Mouse (Mus musculus): ENCODE measurements around the gene Elof1.
A peak's percentile ranks its signal among the peaks of the same experiment; 100 is the strongest.

Gene Elof1

DNA sequence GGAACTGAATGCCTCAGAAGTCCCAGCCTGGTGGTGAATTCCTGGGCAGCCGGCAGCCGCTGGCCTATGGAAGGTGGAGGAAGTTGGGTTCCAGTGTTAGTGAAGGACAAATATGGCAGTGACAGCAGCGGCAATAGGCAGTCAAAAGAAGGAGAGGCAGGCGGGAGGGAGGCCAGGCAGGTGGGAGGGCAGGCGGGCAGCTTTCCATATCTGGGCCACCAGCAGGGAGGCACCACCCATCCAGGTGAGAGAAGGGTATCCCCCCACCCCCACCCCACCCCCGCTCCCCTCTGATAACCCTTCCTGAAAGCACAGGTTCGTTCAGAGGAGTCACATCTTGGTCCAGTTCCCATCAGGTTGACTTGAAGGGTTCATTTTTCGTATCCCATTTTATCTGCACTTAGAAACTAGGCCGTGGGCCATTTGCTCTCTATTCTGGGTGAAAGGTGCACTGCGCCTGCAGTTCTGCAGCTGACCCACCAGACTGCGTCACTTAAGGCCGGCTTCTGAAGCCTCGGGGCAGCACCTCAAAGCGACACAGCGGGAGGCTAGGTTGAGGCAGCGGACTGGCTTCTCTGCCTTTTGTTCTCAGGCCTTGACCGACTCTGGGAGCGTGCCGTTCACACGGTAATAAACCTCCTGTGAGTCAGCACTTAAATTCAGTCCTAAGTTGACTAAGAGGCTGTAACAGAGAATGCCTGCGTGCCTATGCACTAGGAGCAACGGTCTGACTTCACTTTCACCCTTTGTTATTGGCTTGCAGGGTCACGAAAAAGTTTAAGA is 20.0 kb upstream of the Elof1 start:
- DNase-seq: peak; percentile 33 to 53

DNA sequence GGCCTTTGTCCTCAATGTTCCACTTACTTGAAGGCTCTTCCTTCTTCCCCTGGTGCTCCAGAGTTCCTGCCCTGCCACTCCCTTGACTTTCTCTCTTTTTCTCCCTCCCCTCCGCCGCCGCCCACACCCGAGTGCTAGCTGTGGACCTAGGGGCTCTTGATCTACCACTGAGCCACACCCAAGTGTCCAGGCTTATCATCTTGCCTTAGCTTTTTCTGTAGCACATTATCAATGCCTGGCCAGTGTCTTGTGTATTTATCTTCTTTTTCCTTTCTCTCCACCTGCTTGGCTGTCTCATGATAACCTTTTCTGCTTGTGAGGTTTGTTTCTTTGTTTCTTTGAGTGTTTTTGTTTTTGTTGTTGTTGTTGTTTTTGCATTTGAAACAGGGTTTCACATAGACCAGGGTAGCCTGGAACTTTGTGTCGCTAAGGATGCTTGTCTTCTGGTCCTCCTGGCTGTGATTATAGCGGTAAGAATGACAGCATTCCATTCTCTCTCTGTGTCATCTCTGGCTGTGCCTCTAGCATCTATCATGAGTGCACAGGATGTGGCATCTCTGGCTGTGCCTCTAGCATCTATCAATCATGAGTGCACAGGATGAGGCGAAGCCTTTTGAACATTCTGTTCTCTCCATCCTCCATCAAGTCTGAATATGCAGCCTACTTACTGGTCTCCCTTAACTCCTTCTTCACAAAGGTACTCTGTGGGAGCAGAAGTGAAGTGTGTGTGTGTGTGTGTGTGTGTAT is 18.8 kb upstream of the Elof1 start, which contains the start of gene Acp5:
TSS of gene Acp5 (minus strand) at position 68 of the 747 bp plus-strand sequence.
- no peak for DNase-seq

DNA sequence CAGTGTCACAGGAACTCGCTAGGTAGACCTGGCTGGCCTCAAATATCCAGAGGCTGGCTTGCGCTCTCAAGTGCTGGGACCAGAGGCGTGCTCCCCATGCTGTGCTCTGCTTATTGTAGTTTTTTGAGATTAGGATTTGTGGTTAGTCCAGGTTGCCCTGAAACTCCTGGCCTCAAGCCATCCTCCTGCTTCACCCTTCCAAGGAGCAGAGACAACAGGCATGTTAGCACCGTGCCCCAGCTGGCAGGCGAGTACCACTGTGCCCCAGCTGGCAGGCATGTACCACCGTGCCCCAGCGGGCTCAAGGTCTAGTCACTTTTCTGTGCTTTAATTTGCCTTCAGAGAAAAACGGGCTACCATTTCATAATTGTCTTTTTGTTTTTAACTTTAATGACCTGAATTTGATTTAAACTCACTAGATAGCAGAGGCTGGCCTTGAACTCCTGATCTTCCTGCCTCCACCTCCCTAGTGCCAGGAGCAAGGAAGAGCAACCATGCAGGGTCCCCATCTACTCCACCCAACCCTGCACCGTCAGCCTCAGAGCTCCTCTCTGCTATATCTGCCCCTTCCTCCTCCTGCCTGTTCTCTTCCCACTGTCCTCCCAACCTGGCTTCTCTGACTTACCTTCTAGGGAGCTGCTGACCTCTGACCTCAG is 18.1 kb upstream of the Elof1 start:
- no peak for DNase-seq

DNA sequence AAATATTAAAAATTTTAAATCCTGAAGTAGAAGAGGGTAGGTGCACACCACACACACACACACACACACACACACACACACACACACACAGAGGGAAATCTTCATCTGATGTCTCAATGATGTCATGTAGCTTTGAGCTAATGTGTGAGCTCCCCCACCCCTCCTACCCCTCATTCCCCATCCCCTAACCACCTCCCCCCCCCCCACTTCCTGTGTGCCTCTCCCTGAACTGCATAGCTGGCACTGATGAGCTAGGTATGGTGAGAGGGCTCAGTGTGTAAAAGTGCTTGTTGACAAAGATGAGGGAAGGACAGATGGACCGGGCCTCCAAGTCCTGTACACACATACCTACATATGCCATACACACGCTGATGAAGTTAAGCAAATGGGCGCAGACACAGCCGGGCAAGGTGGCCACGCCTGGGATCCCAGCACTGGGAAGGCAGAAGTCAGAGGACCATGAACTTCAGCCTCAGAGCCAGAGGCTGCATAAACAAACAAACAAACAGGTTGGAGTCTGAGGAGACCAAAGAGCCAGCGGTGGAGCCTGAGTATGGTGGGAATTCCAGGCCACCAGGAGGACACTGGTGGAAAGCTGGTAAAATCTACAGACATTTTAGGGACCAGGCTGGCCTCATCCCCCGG is 17.4 kb upstream of the Elof1 start:
- no peak for DNase-seq

DNA sequence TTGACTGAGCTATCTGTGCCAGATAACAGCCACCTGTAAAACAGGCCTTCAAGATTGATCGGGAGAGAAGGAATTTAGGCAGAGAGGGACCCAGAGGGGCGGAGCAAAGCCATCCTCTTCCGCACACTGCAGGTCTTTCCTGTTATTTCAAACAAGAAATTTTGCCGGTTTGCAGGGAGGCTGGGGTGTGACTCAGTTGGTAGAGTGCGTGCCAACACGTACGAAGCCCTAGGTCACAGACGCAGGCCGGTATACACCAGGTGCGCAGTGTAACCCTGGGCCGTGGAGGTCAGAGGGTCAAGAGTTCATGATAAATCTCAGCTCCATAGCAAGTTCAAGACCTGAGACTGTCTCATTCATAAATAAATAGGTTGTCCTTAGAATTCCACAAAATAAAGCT is 15.2 kb upstream of the Elof1 start:
- DNase-seq: no peak

DNA sequence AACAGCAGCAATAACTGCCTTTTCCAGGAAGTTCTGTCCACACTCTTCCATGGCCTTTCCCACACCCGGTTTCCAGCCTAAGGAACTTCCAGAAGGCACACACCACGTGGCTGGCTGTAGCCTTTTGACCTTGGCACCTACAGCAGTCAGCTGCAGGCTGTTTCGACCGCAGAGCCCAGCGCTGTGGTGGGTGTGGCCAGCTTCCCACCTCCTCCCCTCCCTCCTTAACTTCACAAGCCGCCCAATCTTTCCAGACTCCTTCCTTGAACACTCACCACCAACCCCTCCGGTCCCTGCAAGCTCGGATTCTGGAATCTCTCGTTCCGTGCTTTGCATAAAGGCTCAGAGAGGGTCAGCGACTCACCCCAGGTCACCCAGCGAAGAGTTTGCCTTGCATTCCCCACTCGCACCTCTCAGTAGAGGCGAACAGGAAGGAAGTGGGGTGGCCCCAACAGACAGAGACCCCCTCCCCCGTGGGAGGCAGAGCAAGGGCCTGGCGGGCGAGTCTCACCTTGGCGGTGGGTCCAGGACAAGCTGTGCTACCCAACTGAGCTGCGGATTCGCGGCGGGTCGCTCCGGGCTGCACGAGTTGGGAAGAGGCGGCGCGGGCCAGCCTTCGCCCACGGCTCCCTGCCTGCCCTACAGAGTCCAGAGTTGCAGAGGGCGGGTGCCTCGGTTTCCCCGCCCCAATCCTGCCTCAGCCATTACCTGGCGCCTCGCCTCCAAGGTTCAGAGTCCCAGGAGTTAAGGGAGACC is 14.4 kb upstream of the Elof1 start:
- peak; percentile 59 to 71 for DNase-seq

DNA sequence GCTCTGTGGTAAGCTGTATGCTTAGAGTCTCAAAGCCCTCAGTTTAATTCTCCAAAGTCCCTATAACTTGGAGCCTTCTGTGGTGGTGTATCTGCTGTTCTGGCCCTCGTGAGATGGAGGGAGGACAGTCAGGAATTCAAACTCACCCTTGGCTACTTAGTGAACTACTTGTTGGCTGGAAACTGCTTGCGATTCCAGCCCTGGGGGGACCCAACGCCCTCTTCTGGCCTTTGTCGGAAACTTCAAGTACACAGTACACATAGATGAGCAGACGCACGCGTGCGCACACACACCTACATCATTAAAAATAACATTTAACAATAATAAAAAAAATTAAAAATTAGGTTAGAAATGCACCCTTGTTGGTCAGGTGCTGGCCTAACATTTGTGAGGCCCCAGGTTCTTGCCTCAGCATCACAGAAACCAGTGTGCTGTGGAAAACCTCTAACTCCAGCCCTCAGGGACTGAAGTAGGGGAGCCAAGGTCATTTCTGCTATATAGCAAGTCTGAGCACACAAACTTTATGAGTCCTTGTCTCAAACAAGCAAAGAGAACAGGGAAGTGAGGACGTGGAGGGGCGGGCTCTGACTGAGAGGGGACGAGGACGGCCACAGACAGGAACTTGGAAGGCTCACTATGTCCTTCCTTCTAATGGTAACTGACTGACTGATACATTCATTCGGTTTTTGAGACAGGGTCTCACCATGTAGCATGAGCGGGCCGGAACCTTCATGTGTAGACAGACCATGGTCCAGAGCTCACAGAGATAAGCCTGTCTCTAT is 8.5 kb upstream of the Elof1 start:
- DNase-seq: no peak

DNA sequence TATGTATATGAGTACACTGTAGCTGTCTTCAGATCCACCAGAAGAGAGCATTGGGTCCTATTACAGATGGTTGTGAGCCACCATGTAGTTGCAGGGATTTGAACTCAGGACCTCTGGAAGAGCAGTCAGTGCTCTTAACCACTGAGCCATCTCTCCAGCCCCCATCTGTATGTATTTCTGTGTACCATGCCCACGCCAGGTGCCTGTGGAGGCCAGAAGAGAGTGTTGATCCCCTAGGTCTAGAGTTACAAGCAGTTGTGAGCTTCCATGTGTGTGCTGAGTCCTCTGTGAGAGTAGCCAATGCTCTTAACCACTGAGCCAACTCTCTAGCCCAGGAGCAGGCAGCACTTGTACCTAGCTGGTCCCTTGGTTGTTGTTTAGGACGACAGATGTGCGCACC is 7.2 kb upstream of the Elof1 start:
- no peak for DNase-seq

DNA sequence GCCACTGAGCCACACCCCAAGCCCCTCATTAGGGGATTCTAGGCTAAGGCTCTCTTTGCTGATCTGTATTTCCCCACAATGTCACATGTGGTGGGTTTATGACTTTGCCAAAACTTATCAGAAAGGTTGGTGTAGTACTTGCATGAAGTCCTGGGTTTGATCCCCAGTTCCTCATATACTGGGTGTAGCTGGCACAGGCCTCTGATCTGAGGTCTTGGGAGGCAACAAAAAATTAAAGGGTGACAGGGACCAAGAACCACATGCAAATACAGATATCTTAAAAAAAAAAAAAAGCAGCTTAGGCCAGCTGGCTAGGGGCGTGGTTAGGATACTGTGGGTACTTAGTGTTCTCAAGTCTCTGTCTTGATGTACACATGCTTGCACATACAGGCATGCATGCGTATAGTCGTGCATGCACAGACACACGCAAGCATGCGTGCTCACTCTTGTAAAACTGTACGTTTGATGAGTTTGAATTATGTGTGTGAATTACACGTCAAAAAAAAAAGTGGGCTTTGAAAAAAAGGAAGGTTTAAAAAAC is 6.2 kb upstream of the Elof1 start:
- DNase-seq: no peak

DNA sequence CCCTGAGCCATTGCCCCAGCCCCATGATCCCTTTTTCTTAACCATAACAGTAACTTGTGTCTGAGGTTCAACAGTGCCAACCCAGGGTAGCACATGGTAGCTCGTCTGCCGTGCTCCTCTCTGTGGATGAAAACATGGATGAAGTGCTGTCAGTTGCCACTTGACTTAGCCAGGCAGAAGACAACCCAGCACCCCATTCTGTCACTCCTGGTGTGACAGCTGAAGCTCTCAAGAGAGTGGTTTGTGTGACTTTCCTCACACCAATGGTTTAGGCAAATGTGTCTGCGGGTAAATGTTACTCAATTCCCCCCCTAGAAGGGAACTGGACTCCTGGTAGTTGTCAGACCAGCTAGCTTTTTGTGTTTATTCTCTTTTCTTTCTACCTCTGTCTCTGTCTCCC is 5.0 kb upstream of the Elof1 start:
- DNase-seq: no peak

DNA sequence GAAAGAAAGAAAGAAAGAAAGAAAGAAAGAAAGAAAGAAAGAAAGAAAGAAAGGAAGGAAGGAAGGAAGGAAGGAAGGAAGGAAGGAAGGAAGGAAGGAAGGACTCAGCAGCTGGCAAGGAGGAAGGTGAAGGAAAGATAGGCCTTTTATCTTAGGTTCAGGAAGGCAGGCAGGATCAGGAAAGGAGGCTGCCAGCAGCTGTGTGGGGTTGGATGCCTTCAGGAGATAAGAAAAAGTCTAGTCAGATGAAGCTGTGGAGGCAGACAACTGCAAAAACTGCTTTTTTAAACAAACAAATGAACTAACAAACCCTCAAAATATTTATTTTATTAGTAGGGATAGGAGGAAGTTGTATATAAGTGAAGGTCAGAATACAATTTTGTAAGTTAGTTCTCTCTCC is 4.6 kb upstream of the Elof1 start:
- no peak for DNase-seq

DNA sequence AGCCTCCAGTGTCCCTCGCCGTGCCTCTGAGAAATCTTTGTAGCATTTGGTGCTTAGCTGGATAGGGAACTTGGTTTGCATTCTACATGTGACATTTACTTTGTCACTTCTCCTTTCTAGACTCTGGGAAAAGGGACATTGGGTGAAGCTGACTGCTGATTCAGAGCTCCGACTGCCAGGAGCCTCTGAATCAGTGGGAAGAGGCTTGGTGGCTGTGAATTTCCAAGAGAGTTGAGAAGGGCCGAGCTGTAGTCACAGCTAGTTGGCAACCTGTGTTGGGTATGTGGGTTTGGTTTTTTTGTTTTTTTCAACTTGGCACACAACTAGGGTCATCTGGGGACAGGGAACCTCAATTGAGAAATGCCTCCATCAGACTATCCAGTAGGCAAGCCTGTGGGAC is 2.6 kb upstream of the Elof1 start:
- DNase-seq: no peak

DNA sequence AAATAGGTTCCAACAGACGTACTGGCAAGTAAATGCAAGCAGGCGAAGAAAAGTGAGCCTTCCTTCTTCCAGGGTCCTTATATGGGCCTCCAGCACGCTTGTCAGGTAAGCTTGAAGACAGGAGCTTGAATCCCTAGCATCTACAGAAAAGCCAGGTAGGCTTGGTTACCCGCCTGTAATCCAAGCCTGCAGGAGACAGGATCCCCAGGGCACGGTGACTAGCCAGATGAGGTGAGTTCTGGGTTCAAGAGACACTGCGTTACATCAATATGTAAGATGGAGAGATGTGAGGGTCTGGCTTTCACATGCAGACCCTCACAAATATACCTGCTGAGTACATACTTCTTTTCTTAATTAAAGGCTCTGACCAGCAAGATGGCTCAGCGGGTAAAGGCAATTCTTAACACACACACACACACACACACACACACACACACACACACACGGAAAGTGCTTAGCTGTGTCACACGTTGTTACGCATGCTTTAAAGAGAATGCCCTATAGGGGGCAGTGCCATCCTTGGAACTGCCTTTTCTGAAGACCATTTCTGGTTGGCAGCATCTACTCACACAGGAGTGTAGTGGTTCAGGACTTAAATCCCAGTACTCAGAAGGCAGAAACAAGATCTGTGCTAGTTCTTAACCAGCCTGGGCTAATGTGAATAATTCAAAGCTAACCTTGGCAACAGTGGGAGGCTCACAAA is 933 bp upstream of the Elof1 start:
- peak; percentile 54 to 72 for DNase-seq

DNA sequence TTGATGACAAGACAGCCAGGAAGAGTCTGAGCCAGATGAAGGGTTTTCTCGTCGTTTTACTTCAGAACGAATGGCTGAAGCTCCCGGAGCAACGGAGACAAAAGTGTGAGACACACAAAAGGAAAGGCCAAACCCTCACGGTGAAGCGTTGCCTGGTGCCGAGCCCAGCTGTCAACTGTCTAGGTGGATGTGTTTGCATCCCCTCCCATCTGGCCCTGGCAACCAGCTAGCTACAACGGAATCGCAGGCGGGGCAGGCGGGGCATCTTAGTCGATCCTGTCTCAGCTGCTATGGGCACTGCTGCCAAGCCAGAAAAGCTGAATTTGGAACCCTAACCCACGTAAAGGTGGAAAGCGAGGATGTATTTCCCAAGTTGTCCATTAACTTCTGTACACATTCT is 886 bp downstream of the Elof1 start:
- DNase-seq: peak; percentile 21 to 32

DNA sequence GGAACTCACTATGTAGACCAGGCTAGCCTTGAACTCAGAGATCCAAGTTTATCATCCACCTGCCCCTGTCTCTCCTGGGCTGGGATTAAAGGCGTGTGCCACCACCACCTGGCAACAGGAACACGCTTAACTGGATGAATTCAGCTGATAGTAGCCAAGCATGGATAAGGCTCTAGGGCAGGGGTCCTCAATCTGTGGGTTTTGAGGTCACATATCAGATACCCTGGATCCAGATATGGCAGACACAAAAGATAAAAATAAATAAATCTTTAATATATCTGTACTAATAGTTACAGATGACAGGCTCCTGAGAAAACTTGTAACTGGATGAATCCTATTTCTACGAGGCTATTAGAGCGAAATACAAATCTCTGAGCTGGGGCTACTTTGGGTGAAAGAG is 1.3 kb downstream of the Elof1 start:
- no peak for DNase-seq

DNA sequence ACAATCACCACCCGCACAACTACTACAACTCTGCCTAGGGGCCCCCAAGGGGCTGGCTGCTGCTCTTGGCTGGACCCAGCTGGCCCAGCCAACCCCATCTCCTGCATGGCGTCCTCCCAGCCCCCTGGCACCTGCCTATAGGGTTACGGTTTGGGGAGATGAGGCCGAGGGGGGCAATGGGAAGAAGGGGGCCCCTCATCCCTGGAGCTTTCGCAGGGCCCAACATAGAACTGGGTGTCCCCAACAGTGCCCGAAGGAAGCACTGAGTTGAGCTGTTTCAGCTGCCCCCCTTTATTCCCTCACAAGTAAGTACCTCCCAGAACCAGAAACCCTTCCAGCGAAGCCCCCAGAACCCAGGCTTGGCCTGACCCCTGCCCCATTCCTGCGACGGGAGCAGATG is 8.8 kb downstream of the Elof1 start:
- DNase-seq: no peak

DNA sequence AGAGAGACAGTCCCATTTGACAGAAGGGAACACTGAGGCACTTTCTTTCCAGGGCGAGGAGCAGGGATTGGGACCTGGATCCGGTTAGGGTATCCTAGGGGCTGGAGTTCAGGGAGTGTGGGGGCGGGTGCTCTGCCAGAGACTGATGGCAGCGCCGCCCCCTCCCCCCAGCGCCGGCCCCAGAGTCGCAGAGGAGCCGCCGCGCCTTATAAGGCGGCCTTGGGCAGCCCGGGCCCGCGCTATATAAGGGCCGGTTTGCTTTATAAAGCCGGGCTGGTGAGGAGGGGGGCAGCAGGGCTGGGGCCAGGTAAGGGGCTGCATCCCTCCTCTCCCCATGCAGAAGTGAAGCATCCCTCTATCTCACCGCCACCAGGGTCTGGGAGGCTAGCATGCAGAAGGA is 17.1 kb downstream of the Elof1 start:
- DNase-seq: peak; percentile 25 to 47

DNA sequence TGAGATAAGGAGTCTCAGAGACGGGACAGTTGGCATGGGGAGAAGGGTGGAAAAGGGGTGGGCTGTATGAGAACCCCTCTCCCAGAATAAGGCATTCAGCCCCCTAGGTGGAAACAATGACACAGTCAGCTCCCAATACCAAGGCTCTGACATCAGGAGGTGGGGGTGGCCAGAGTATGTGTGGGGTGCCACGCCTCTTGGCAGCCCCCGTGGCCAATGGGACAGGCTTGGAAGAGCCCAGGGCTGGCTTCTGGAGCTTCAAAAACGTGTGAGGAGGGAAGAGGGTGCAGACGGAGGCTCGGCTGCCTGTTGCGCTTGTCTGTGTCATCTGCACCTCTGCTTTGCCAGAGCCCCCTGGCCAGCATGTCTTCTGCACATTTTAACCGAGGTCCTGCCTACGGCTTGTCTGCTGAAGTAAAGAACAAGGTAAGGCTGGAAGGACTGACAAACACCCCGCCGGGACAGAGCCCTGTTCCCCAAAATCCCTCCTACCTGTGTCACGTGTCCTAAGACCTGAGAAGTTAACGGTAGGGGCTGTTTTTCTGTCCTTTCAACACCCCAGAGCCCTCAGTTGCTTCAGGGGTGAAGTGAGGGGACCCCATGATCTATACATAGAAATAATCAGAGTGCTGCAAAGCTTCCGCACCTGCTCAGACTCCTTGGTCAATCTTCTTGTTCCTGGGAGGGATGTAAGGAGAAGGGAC is 17.8 kb downstream of the Elof1 start, which contains the start of gene Cnn1:
TSS of gene Cnn1 (plus strand) at position 224 of the 704 bp plus-strand sequence.
- DNase-seq: peak; percentile 43 to 59

DNA sequence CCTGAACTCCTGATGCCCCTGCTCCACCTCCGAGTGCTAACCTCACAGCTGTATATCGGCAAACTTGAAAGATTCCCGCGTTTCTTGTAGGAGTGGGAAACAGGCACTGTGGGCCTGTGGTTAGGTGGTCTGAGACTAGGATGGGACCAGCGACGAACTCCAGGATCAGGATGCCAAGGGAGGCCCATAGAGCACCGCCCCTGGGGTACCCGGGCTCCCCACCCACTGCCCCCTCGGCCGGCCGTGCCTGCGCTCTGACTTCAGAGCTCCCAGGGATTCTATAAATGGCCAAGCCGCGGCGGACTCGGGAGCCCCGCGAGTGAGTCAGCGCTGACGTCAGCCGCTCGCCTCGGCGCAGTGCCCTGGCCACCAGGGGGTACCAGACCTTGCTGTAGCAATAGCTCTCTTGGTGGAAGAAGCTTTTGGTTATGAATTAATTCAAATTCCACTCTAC is 21.1 kb downstream of the Elof1 start:
- peak; percentile 88 to 90 for DNase-seq

DNA sequence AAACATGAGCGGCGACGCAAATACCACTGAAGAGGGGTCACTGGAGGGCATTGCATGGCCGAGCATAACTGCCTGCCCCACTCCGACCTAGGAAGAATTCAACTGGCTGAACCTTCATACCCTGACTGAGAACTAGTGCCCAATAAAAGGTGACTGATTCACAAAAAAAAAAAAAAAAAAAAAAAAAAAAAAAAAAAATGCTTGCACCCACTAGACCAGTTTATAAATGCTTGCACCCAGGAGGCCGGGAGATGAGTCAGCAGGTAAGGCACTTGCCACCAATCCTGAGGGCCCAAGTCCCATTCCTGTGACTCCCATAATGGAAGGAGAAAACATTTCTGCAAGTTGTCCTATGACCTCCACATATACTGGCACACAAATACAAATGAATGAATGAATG is 24.2 kb downstream of the Elof1 start:
- DNase-seq: no peak

Measured in kidney, postnatal 4 days (tissue).